Mouse (Mus musculus): ENCODE measurements around the gene Eif3m. TPM values are rescaled to one million over a fixed set of nuclear protein-coding genes. Genes with fewer than 3 reads are reported as not detected.

Eif3m gene
- 177 and 178 TPM in 2 replicates for polyA plus RNA-seq (2015; fragmentation: Nextera tagmentation; extraction: Ambion mirVana)

DNA sequence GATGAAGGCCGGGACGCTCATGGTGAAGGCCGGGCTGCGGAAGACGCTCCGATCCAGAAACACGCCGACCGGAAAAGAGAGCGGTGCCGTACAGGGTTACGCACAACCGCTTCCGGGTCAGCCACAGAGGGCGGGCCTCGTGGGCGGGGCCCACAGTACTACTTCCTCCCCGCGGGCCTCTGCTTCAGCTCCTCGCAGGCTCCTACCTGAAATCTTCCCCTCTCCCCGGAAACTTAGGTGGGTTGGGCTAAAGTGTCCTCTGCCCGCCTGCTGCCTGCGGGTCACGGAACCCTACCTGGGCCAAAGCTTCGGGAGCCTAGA lies at the start of gene Eif3m:
Gene Eif3m, minus strand, starts transcription at position 114 of the 321 bp plus-strand sequence.
- Histone ChIP-seq H3K27ac (ENCODE audit: low read length) (peak within 1 kb of the TSS; percentile 74), H3K9me3 (ENCODE audit: low read length) (no peaks in the 10 kb centered on the region), H3K27me3 (replicated peaks; ENCODE audit: insufficient read depth, low read length) (no peaks in the 10 kb centered on the region), H3K4me3 (ENCODE audit: low read depth, low read length) (peak within 1 kb of the TSS; percentile 89), H3K9ac (replicated peaks; ENCODE audit: low read depth) (peak within 1 kb of the TSS; percentile 97), H3K36me3 (ENCODE audit: insufficient read depth, low read length) (0 out of 2 replicates have a peak, but pooled peaks cover 10% of the 10 kb centered on the region), H3K4me2 (replicated peaks; ENCODE audit: low read depth, low read length) (peak within 1 kb of the TSS; percentile 56), H3K4me1 (ENCODE audit: insufficient read depth, low read depth, low read length) (no peaks in the 10 kb centered on the region)
- under 1% methylated on average over 23 of the region's 25 CpGs for WGBS
- peak; percentile 100 for ATAC-seq
- TF ChIP-seq EP300 (IDR thresholded peaks at IDR 0.05) (no peak), CTCF (IDR thresholded peaks at IDR 0.05) (no peak)
- DNase-seq (ENCODE audit: low spot score) = peak; percentile 97

DNA sequence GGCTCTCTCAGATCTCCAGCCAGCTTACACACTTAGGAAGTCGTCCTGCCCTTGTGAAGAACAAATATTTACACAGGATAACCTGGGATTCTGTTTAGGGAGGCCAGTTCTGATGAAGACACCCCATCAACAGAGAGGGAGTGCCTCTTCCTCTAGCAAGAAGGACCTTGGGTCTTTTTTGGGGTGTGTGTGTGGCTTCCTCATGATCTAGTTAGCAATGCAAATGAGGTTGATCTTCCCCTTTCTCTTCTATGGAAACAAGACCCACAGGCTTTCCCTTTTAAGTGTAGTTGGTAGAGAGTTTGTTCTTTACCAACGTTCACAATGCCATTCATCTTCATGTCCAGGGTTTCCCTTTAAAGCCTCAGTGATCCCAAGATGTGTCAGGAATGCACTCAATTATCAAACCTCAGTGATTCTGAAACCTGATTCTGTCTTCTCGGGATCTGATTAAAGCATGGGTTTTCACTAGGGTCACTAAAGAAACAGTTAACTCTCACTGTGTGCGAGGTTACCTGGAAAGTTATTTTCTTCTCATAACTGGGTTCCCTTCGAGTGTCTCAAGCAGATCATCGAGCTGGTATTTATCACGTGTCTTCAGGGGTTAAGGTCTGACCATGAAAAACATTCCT lies 46.0 kb upstream of the Eif3m start:
- ATAC-seq (no peak), DNase-seq (ENCODE audit: low spot score) (no peak)
- H3K4me2 ChIP-seq (replicated peaks; ENCODE audit: low read depth, low read length) = no peak overlapping the region
- H3K9me3 ChIP-seq (ENCODE audit: low read length) = no peaks in the 10 kb centered on the region
- H3K36me3 ChIP-seq (ENCODE audit: insufficient read depth, low read length) = no peaks in the 10 kb centered on the region
- 45% methylated on average over 7 of the region's 7 CpGs for WGBS
- H3K4me1 ChIP-seq (ENCODE audit: insufficient read depth, low read depth, low read length) = peaks cover 7% of the 10 kb centered on the region; the same call in 1 of the 2 replicates
- TF ChIP-seq CTCF (IDR thresholded peaks at IDR 0.05) = no peak
- no peak for TF ChIP-seq EP300 (IDR thresholded peaks at IDR 0.05)
- H3K27me3 ChIP-seq (replicated peaks; ENCODE audit: insufficient read depth, low read length) = no peaks in the 10 kb centered on the region
- no peak overlapping the region for H3K9ac ChIP-seq (replicated peaks; ENCODE audit: low read depth)
- H3K27ac ChIP-seq (ENCODE audit: low read length) = no peak overlapping the region
- H3K4me3 ChIP-seq (ENCODE audit: low read depth, low read length) = no peak overlapping the region

DNA sequence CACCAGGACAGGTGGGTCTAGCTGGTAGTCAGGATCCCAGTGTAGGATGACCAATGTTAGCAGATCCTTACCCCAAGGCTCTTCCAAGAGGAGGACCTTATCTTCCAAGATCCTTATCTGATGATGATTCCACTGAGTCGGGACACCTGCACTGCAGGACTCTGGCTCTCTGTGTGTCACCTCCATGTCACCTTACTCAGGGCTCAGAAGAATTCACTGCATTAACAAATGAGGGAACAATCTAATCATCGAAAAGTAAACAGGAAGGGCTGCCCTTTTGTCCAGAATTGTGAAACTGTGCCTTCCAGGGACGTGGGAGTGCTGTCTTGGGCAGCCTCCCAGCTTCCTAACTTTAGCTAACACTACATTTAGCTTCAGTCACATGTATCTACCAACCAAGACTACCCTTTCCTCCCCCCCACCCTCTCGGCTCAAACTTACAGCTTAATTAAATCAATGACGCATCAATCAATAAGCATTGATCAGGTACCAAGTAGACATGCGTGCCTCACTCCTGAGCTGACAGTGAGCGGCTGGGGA lies 41.8 kb upstream of the Eif3m start:
- no peak for TF ChIP-seq EP300 (IDR thresholded peaks at IDR 0.05)
- no peak for TF ChIP-seq CTCF (IDR thresholded peaks at IDR 0.05)
- no peak overlapping the region for H3K4me3 ChIP-seq (ENCODE audit: low read depth, low read length)
- H3K9ac ChIP-seq (replicated peaks; ENCODE audit: low read depth) = no peak overlapping the region
- no peak overlapping the region for H3K27ac ChIP-seq (ENCODE audit: low read length)
- no peaks in the 10 kb centered on the region for H3K36me3 ChIP-seq (ENCODE audit: insufficient read depth, low read length)
- H3K4me1 ChIP-seq (ENCODE audit: insufficient read depth, low read depth, low read length) = peaks cover 7% of the 10 kb centered on the region; the same call in 1 of the 2 replicates
- no peaks in the 10 kb centered on the region for H3K9me3 ChIP-seq (ENCODE audit: low read length)
- WGBS = 36% methylated on average over 7 of the region's 7 CpGs
- no peak overlapping the region for H3K4me2 ChIP-seq (replicated peaks; ENCODE audit: low read depth, low read length)
- DNase-seq (ENCODE audit: low spot score) (peak; percentile 20), ATAC-seq (no peak; the same call in 1 of the 2 replicates)
- no peaks in the 10 kb centered on the region for H3K27me3 ChIP-seq (replicated peaks; ENCODE audit: insufficient read depth, low read length)

DNA sequence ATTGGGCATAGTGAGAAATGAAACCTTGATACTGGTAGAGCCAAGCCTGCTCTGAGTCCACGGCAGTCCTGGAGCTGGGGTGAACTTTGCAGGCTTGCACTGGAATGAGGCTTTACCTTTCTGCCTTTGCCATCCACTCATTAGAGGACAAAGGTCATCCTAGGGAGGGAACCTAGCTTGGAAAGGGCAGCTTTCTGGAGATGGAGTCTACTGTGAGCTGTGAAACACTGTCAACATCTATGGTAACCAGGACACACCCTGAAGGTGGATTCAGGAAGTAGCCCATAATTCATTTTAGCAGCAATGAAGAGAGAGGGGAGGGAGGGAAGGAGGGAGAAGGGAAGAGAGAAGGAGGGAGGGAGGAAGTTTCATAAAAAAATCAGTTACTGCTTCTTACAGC lies 38.6 kb upstream of the Eif3m start:
- H3K4me1 ChIP-seq (ENCODE audit: insufficient read depth, low read depth, low read length) = peaks cover 4% of the 10 kb centered on the region; the same call in 1 of the 2 replicates
- no peaks in the 10 kb centered on the region for H3K27me3 ChIP-seq (replicated peaks; ENCODE audit: insufficient read depth, low read length)
- no peak overlapping the region for H3K9ac ChIP-seq (replicated peaks; ENCODE audit: low read depth)
- H3K4me3 ChIP-seq (ENCODE audit: low read depth, low read length) = no peak overlapping the region
- no peak for DNase-seq (ENCODE audit: low spot score)
- no peaks in the 10 kb centered on the region for H3K36me3 ChIP-seq (ENCODE audit: insufficient read depth, low read length)
- H3K9me3 ChIP-seq (ENCODE audit: low read length) = no peaks in the 10 kb centered on the region
- no peak for ATAC-seq
- TF ChIP-seq EP300 (IDR thresholded peaks at IDR 0.05) (no peak), CTCF (IDR thresholded peaks at IDR 0.05) (no peak)
- no peak overlapping the region for H3K27ac ChIP-seq (ENCODE audit: low read length)
- H3K4me2 ChIP-seq (replicated peaks; ENCODE audit: low read depth, low read length) = no peak overlapping the region
- WGBS = 56% methylated on average over 1 of the region's 1 CpGs

DNA sequence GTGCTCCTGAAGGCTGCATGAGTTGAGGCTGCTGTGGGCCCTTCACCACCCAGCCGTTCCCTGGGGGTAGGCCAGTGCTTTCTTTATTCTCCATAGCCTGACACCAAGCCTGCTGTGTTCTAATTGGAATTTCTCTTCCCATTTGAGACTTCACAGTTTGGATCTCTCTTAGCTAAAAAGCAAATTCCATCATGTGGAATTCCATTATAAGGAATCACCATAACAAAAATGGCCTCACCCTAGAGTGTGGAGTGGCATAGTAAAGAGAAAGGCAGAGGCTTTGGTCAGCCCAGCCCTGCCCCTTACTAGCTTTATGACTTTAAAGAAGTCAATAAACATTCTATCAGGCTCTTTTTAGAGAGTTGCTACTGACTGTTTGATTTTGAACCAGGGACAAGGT lies 31.4 kb upstream of the Eif3m start:
- DNase-seq (ENCODE audit: low spot score) (no peak), ATAC-seq (no peak)
- no peak overlapping the region for H3K27ac ChIP-seq (ENCODE audit: low read length)
- no peak overlapping the region for H3K4me3 ChIP-seq (ENCODE audit: low read depth, low read length)
- H3K9ac ChIP-seq (replicated peaks; ENCODE audit: low read depth) = no peak overlapping the region
- no peaks in the 10 kb centered on the region for H3K36me3 ChIP-seq (ENCODE audit: insufficient read depth, low read length)
- no peaks in the 10 kb centered on the region for H3K27me3 ChIP-seq (replicated peaks; ENCODE audit: insufficient read depth, low read length)
- H3K4me1 ChIP-seq (ENCODE audit: insufficient read depth, low read depth, low read length) = no peaks in the 10 kb centered on the region
- H3K9me3 ChIP-seq (ENCODE audit: low read length) = no peaks in the 10 kb centered on the region
- 47% methylated on average over 1 of the region's 1 CpGs for WGBS
- TF ChIP-seq CTCF (IDR thresholded peaks at IDR 0.05) (no peak), EP300 (IDR thresholded peaks at IDR 0.05) (no peak)
- H3K4me2 ChIP-seq (replicated peaks; ENCODE audit: low read depth, low read length) = no peak overlapping the region

DNA sequence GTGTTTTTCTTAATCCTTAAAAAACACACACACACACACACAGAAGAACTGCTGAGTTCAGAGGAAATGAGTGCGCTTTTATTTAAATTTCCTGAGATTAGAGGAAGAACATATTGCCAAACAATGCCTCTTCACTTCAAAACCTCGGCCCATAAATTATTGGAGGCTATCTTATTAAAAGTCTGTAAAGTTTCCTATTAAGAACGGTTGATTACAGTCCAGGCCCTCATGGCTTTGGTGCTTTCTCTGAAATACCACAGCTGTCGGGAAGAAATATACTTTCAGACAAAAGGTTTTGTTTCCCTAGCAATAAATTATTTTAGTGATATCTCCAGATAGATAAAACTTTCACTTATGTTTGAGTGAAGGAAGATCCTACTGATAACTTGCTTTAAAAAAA lies 26.3 kb upstream of the Eif3m start:
- H3K4me3 ChIP-seq (ENCODE audit: low read depth, low read length) = no peak overlapping the region
- H3K27ac ChIP-seq (ENCODE audit: low read length) = no peak overlapping the region
- TF ChIP-seq CTCF (IDR thresholded peaks at IDR 0.05) (no peak), EP300 (IDR thresholded peaks at IDR 0.05) (no peak)
- no peak overlapping the region for H3K4me2 ChIP-seq (replicated peaks; ENCODE audit: low read depth, low read length)
- H3K9ac ChIP-seq (replicated peaks; ENCODE audit: low read depth) = no peak overlapping the region
- no peaks in the 10 kb centered on the region for H3K27me3 ChIP-seq (replicated peaks; ENCODE audit: insufficient read depth, low read length)
- H3K36me3 ChIP-seq (ENCODE audit: insufficient read depth, low read length) = no peaks in the 10 kb centered on the region
- WGBS = 35% methylated on average over 4 of the region's 4 CpGs
- DNase-seq (ENCODE audit: low spot score) = no peak
- H3K4me1 ChIP-seq (ENCODE audit: insufficient read depth, low read depth, low read length) = no peaks in the 10 kb centered on the region
- H3K9me3 ChIP-seq (ENCODE audit: low read length) = no peaks in the 10 kb centered on the region
- no peak for ATAC-seq
